Mouse (Mus musculus) lung, postnatal 0 days (tissue): ENCODE measurements around the gene Lactbl1. TPM values are rescaled to one million over a fixed set of nuclear protein-coding genes. Genes with fewer than 3 reads are reported as not detected.

ENCODE experiments used
- ATAC-seq: fragments of 200-750 bp; cut with Nextera tagmentation; 2 replicates; pipeline ENCODE4 v1.8.0; 2017; ENCODE audit warnings: moderate library complexity
- DNase-seq: peaks from one replicate; pipeline ENCODE4 v3.0.0-alpha.2; 2016; ENCODE audit warnings: low spot score
- H3K27ac ChIP-seq: fragments of 300-500 bp; sonication (generic); 2 replicates; pipeline ENCODE4 v1.5.1; 2014; ENCODE audit warnings: antibody characterized with exemption, mild to moderate bottlenecking, low read length, mixed read lengths
- H3K27me3 ChIP-seq: fragments of 300-500 bp; sonication (generic); replicated peaks from 2 replicates; pipeline ENCODE4 v1.6.1; 2014; ENCODE audit warnings: low read length, mixed read lengths; ENCODE audit not compliant: insufficient read depth
- H3K36me3 ChIP-seq: fragments of 300-500 bp; sonication (generic); 2 replicates; pipeline ENCODE4 v1.6.1; 2014; ENCODE audit warnings: low read length, mixed read lengths; ENCODE audit not compliant: insufficient read depth
- H3K4me1 ChIP-seq: fragments of 300-500 bp; sonication (generic); 2 replicates; pipeline ENCODE4 v1.6.1; 2014; ENCODE audit warnings: antibody characterized with exemption, low read depth, low read length, mixed read lengths; ENCODE audit not compliant: insufficient read depth
- H3K4me2 ChIP-seq: fragments of 300-500 bp; sonication (generic); replicated peaks from 2 replicates; pipeline ENCODE4 v1.6.1; 2014; ENCODE audit warnings: low read depth, mild to moderate bottlenecking, low read length, moderate library complexity, mixed read lengths
- H3K4me3 ChIP-seq: fragments of 300-500 bp; sonication (generic); 2 replicates; pipeline ENCODE4 v1.5.1; 2014; ENCODE audit warnings: low read depth, low read length
- H3K9ac ChIP-seq: fragments of 300-500 bp; sonication (generic); replicated peaks from 2 replicates; pipeline ENCODE4 v1.6.1; 2014; ENCODE audit warnings: low read depth, mild to moderate bottlenecking
- H3K9me3 ChIP-seq: fragments of 300-500 bp; sonication (generic); 2 replicates; pipeline ENCODE4 v1.6.1; 2016; ENCODE audit warnings: low read length, mixed read lengths
- CTCF ChIP-seq: IDR thresholded peaks from 2 replicates; pipeline ENCODE4 v1.5.1; 2016; ENCODE audit warnings: antibody characterized with exemption, mild to moderate bottlenecking
- EP300 ChIP-seq: IDR thresholded peaks from 2 replicates; pipeline ENCODE4 v1.6.1; 2016; ENCODE audit warnings: antibody characterized with exemption, mild to moderate bottlenecking, control low read depth
- WGBS: fragments of 180-500 bp; shearing (Covaris S2); extraction: QIAGEN DNeasy Blood & Tissue Kit; methylation state at CpG from one replicate; pipeline ENCODE4 v1.1.7; 2014; 5-methylcytosine and 5-hydroxymethylcytosine counted together
- microRNA-seq: library from miRNA; unstranded; fragments of <30 nt; microRNA quantifications from one replicate; pipeline ENCODE4, GENCODE M21; 2016
- polyA plus RNA-seq: library from polyadenylated mRNA; unstranded; fragments of >200 nt; fragmentation: Nextera tagmentation; extraction: Ambion mirVana; gene quantifications from 2 replicates; pipeline ENCODE4 v1.2.1, GENCODE M21; 2015

The Lactbl1 gene
- polyA plus RNA-seq, 1 experiment from 2014 or later = not detected

GRCm38 (mm10) chr4:136685431-136685869 lies 63.0 kb downstream of the Lactbl1 start:
- ATAC-seq = no peak
- Histone ChIP-seq H3K9me3 (no peaks in the 10 kb centered on the region), H3K4me3 (no peak overlapping the region), H3K36me3 (no peaks in the 10 kb centered on the region), H3K27ac (no peak overlapping the region), H3K4me2 (no peak overlapping the region), H3K27me3 (no peaks in the 10 kb centered on the region), H3K4me1 (no peaks in the 10 kb centered on the region), H3K9ac (no peak overlapping the region)
- WGBS = 56% methylated on average over 10 of the region's 10 CpGs
- TF ChIP-seq EP300 (no peak), CTCF (no peak)
- no peak for DNase-seq

GRCm38 (mm10) chr4:136688113-136688512 lies 65.7 kb downstream of the Lactbl1 start:
- DNase-seq (no peak), ATAC-seq (no peak)
- WGBS = 56% methylated on average over 4 of the region's 4 CpGs
- no peak overlapping the region for H3K9ac ChIP-seq
- H3K36me3 ChIP-seq = no peaks in the 10 kb centered on the region
- H3K4me2 ChIP-seq = no peak overlapping the region
- TF ChIP-seq EP300 (no peak), CTCF (0 out of 2 replicates have a peak, but pooled peaks have one; percentile 15)
- no peaks in the 10 kb centered on the region for H3K9me3 ChIP-seq
- no peak overlapping the region for H3K27ac ChIP-seq
- H3K4me1 ChIP-seq = no peaks in the 10 kb centered on the region
- H3K27me3 ChIP-seq = no peaks in the 10 kb centered on the region
- H3K4me3 ChIP-seq = no peak overlapping the region

Small RNA genes within 50 kb of the gene (microRNA-seq; reads per million reads assigned to microRNA genes)
- gene Gm22180 = not detected

Other genes starting within 250 kb of the Lactbl1 start
- 0.10 TPM in 1 of 2 replicates, not detected in the other for gene Htr1d, start 199.1 kb upstream of the Lactbl1 start, polyA plus RNA-seq
- 0.36 and 0.78 TPM in 2 replicates for gene 6030445D17Rik, start 160.4 kb upstream of the Lactbl1 start, polyA plus RNA-seq
- 109 and 110 TPM in 2 replicates for gene Luzp1, start 152.9 kb upstream of the Lactbl1 start, polyA plus RNA-seq
- gene Kdm1a, start 19.9 kb upstream of the Lactbl1 start, polyA plus RNA-seq = 21.0 TPM in 2 replicates
- gene Tex46, start 12.2 kb upstream of the Lactbl1 start, polyA plus RNA-seq = not detected in 2 replicates
- gene Ephb2, start 213.4 kb downstream of the Lactbl1 start, polyA plus RNA-seq = 0.63 and 0.74 TPM in 2 replicates